Mouse (Mus musculus) embryonic fibroblast, embryonic 13.5 days (primary cell): ENCODE measurements around the gene Tiam1. TPM values are rescaled to one million over a fixed set of nuclear protein-coding genes. Genes with fewer than 3 reads are reported as not detected.
A peak's percentile ranks its signal among the peaks of the same experiment; 100 is the strongest.

Experiments used
- H3K27ac ChIP-seq: 2 replicates; pipeline ENCODE4 v1.5.1; 2012; ENCODE audit warnings: low read length, control low read depth, inconsistent platforms; ENCODE audit not compliant: insufficient read depth
- H3K4me1 ChIP-seq: 2 replicates; pipeline ENCODE4 v1.6.1; 2011; ENCODE audit warnings: low read length; ENCODE audit not compliant: control insufficient read depth, insufficient read depth
- H3K4me3 ChIP-seq: 2 replicates; pipeline ENCODE4 v1.5.1; 2011; ENCODE audit warnings: mild to moderate bottlenecking, control low read depth, low read length; ENCODE audit not compliant: insufficient read depth
- CTCF ChIP-seq: IDR thresholded peaks from 2 replicates; pipeline ENCODE4 v1.5.1; 2011; ENCODE audit warnings: mild to moderate bottlenecking, control low read depth, low read length, moderate library complexity, borderline replicate concordance; ENCODE audit not compliant: insufficient read depth
- POLR2A ChIP-seq: IDR thresholded peaks from 2 replicates; pipeline ENCODE4 v1.6.1; 2011; ENCODE audit warnings: low read depth, mild to moderate bottlenecking, control low read depth, low read length, moderate library complexity
- polyA plus RNA-seq: library from polyadenylated mRNA; stranded (reverse); fragments of >200 nt; gene quantifications from 2 replicates; pipeline ENCODE4 v1.2.4, GENCODE M21; 2011; ENCODE audit warnings: low read depth; ENCODE audit not compliant: missing spikeins, insufficient read length

Tiam1 gene
- polyA plus RNA-seq, 1 experiment, result 17.8 TPM

DNA sequence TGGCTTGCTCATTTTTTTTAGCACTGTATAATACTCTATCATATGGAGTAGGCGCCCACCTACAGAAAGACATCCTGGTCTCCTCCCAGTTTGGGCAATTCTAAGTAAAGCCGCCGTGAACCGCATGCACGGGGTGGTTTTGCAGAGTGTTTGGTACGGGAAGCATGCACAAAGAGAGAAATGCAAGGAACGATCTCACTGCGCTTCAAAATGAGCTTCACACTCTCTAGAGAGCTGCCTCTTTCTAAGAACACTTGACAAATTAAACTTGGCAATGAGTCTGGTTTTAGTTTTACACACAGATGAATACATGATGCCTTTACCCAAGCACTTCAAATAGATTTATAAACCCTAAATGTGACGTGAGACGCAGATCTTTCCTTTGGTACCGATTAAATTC lies 196.8 kb downstream of the Tiam1 start:
- Histone ChIP-seq H3K4me1 (0 out of 2 replicates have a peak, but pooled peaks cover 2% of the 10 kb centered on the region), H3K27ac (no peak overlapping the region), H3K4me3 (no peak overlapping the region)
- TF ChIP-seq CTCF, result no peak
- TF ChIP-seq POLR2A, result no peak

DNA sequence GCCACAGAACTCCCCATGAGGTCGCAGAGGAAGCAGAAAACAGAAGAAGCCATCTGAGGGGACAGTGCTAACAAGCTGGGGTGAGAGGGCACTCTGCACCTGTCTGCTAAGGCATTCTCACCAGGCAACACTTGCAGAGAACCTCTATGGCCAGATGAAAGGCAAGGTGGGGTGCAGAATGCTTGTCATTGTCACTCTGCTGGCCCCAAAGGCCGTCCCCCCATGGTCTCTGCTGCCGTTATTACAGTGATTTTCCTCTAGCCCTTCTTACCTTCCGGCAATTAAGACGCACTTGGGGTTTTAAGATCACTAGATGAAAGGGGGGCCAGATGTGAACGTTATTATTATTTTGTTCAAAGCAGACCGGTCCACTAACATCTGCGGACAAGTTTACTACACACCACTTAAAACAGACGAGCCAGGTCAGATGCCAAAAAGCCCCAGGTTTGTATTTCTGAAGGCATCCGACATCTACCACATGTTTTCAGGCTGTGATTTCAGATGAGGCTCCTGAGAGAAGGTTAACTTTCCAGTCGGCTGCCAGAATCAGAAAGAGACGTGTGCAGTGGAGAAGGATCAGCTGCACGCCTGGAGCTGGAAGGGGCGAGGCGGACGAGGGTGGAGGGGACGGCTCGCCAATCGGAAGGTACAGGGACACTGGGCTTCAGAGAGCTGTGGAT lies 198.8 kb downstream of the Tiam1 start:
- no peak overlapping the region for H3K4me3 ChIP-seq
- H3K27ac ChIP-seq, result no peak overlapping the region
- H3K4me1 ChIP-seq, result 0 out of 2 replicates have a peak, but pooled peaks cover 2% of the 10 kb centered on the region
- TF ChIP-seq POLR2A, result no peak
- no peak for TF ChIP-seq CTCF

DNA sequence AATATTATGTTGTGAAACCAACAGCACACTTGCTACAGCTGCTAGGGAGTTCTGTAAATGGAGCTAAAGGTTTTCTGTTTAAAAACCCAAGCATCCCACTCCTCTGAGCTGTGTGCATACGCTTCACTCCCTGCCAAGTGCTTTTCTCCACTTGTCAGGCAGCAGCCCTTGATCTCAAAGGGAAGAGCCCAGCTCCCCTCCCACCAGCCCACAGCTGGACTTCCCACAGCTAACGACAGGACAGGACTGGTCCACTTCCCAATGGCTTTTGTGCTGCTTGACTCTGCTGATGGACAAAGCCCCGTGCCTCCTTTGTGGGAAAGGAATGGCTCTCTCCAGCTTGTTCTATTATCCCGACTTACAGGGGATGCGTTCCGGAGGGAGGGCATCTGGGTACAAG lies 199.5 kb downstream of the Tiam1 start:
- TF ChIP-seq POLR2A, result no peak
- TF ChIP-seq CTCF, result no peak
- Histone ChIP-seq H3K4me3 (no peak overlapping the region), H3K4me1 (0 out of 2 replicates have a peak, but pooled peaks cover 2% of the 10 kb centered on the region), H3K27ac (no peak overlapping the region)

DNA sequence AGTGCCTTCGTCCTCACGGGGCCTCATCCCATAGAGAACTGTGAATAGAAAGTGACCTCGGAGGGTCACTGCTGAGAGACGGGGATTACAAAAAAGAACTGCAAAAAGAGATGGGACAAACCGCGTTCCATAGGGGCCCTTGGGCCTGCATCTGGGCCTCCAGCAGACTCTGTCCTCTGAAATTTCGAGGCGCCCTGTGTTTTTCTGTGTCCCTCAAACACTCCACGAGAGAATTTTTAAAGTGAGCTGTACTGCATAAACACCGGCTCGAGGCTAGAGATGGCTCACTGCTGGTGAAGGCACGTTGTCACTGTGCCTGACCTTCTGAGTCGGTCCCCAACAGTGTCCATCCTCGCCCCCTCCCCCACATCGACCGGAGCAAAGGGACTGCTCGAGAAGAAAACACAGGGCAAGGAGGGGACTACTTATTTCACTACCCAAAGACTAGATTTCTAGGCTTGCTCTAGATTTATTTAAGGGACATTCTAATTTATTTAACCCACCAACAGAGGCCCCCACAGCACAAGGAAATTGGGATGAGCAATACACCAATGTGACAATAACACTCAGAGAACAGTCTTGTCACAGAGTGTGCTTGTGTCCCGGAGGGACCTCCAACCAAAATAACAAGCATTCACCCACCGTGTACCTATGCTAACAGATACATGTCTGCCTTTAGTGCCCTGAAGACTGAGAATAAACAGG lies 200.2 kb downstream of the Tiam1 start:
- H3K4me1 ChIP-seq, result 0 out of 2 replicates have a peak, but pooled peaks cover 2% of the 10 kb centered on the region
- no peak overlapping the region for H3K27ac ChIP-seq
- TF ChIP-seq POLR2A, result no peak
- TF ChIP-seq CTCF, result no peak
- H3K4me3 ChIP-seq, result no peak overlapping the region

DNA sequence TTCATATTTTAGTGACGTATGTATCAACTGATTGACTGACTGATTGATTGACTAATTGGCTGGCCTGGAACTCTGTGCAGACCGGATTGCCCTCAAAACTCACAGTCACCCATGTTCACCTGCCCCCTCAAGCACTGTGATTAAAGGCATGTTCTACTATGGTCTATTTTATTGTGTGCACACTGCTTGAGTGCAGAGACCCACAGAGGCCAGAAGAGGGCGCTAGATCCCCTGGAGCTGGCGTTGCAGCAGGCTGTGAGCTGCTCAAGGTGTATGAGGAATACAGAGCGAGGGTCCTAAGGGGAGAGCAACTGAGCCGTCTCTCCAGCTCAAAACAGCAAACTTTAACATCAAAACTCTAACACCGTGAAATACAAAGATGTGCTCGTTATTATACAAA lies 202.9 kb downstream of the Tiam1 start:
- Histone ChIP-seq H3K27ac (no peak overlapping the region), H3K4me1 (0 out of 2 replicates have a peak, but pooled peaks cover 2% of the 10 kb centered on the region), H3K4me3 (no peak overlapping the region)
- TF ChIP-seq CTCF (0 out of 2 replicates have a peak, but pooled peaks have one; percentile 17), POLR2A (no peak)

DNA sequence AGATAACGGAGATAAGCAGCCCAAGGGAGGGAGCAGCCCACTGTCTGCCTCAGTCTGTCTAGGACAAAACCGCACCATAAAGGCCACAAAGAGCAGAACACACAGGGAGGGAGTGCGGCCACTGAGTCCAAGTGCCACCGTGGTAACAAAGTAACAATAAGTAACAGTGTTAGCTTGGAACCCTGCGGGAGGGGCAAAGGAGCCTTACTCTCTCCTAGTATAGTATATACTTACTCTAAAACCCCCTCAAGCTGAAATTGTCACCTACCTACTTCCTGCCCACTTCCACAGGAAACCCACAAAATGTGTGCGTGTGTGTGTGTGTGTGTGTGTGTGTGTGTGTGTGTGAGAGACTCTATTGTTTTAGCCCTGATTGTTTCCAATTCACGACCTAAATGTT lies 205.3 kb downstream of the Tiam1 start:
- TF ChIP-seq CTCF (no peak), POLR2A (no peak)
- Histone ChIP-seq H3K27ac (no peak overlapping the region), H3K4me1 (no peaks in the 10 kb centered on the region), H3K4me3 (no peak overlapping the region)

DNA sequence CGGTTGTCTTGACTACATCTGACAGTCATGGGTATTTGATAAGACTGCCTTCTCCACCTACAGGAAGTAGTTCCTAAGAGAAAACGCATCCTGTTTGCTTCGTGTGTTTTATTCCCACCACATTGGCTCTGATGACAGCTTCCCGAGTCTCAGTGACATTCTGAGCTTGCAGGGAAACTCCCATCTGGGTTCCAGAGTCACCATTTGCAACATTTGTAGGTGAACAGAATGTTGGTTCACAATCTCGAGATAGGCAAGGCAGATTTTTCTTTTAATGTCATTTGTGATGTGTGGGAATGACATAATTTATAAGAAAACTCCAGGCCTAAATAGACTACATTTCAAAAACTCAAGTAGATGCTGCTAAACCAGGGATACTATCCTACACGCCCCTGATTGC lies 207.0 kb downstream of the Tiam1 start:
- Histone ChIP-seq H3K4me1 (no peaks in the 10 kb centered on the region), H3K27ac (no peak overlapping the region), H3K4me3 (no peak overlapping the region)
- TF ChIP-seq CTCF, result no peak
- TF ChIP-seq POLR2A, result no peak

DNA sequence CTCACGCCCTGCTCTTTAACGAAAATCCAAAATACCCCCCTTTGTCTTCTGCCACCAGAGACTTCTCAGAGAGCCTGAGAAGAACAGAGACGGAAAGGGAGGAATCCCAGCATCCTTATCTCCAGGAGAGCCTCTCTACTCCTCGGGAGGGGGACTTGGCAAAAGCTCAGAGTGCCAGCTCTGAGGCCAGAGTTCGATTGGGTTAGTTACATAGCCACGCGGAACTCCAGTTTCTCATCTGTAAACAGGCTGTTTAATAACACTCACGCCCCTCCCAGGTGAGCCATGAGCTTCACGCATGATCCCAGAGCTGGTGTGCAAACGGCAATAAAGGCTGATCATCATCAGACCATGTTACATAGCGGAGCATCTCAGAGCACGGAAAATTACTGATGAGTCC lies 208.2 kb downstream of the Tiam1 start:
- Histone ChIP-seq H3K27ac (no peak overlapping the region), H3K4me3 (no peak overlapping the region), H3K4me1 (no peaks in the 10 kb centered on the region)
- no peak for TF ChIP-seq CTCF
- TF ChIP-seq POLR2A, result no peak

DNA sequence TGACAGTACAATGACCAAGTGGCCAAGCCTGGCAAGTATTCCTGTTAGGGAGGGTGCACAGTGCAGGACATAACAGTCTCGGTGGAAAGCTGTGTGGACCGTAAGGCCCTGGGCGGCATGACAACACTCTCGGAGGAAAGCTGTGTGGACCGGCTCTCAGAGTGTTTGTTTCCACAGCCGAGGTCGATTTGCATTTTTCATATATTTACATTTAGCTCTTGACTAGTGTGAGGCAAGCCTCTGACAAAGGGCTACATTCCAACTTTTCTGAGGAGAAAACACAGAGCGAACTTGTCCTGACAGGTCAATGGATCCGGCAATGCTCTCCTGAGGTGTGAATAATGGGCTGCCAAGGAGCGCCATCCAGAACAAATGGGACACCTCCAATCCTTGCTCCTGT lies 209.0 kb downstream of the Tiam1 start:
- no peak for TF ChIP-seq CTCF
- TF ChIP-seq POLR2A, result no peak
- Histone ChIP-seq H3K27ac (no peak overlapping the region), H3K4me1 (no peaks in the 10 kb centered on the region), H3K4me3 (no peak overlapping the region)

DNA sequence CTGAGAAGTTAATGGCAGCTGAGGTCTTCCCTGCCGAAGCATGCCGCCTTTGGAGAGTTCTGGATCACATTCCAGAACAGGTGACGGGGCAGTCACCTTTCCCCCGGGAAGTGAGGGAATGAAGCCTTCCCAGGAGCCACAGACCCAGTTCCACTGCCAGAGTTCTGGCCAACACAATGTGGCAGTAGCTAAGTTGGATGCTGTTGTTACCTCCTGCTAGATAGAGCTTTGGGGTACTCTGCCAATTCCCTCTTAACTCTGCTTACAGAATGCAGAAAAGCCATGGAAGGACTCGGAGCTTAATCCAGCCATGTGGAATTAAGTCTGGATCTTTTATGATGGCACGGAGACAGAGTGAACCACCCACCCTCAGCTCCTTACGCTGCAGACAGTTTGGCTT lies 209.6 kb downstream of the Tiam1 start:
- TF ChIP-seq POLR2A, result no peak
- no peak for TF ChIP-seq CTCF
- H3K27ac ChIP-seq, result no peak overlapping the region
- no peaks in the 10 kb centered on the region for H3K4me1 ChIP-seq
- no peak overlapping the region for H3K4me3 ChIP-seq
